Mouse (Mus musculus) embryo, embryonic 11 days (tissue): Measurements from ENCODE around the gene Ikzf2.

Experiments used
- DNase-seq: peaks from one replicate; pipeline ENCODE4 v3.0.0-alpha.2; 2015

Ikzf2 gene

GRCm38 (mm10) chr1:69506615-69507159 lies 180.4 kb downstream of the Ikzf2 start:
- no peak for DNase-seq

DNA sequence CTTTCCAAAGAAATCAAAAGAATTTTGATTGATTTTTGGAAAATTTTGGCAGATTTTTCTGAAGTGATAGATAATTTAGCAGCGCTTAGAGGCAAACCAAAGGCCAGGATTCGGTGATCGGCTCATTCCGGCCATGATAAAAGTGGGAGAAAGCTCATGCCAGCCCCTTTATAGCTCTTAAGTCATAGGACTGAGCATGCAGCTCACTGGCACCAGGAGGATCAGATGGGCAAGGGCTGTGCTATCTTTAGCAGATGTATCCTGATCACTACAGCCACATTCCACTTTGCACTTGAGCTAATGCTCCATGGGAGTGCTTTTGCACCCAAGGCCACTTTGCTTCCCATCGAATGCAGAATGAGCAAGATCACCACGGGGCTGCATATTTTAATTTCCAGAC lies 181.0 kb downstream of the Ikzf2 start:
- no peak for DNase-seq

DNA sequence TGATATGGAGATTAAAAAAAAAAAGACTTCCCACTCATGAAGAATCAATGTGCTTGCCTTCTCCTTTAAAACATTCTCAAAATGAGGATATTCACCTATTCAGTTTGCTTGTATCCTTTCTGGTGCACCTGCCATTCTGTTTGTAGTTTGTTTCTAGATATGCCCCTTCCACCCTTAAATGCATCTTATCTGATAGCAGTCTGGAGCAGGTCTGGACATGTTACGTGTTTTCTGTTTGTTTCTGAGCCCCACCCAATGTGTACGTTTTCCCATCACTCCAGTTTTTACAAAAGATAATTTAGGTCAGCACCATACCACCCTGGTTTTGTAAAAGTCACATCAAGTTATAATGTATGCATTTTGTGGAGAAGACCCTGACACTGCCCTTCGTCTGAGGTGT lies 186.7 kb downstream of the Ikzf2 start:
- no peak for DNase-seq

DNA sequence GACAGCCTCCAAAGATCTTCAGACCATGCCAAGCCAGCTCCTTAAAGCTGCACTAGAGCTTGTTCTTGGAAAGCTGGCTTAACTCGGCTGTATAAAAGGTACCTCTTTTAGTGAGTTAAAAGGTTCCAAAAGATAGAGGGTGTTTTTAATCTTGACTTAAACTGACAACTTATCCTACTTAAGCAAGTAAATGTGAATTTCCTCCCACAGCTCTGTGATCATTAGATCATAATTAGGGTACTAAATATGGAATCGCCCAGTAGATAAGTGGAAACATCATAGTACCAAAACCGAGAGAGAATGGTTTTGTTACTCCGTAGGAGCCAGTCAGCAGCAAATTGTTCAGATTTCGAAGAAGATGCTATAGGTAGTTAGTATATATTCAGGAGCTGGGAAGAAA lies 187.4 kb downstream of the Ikzf2 start:
- DNase-seq = no peak

GRCm38 (mm10) chr1:69498862-69499306 lies 188.2 kb downstream of the Ikzf2 start:
- no peak for DNase-seq

- no peak for DNase-seq
These were observed 191.0 kb downstream of the Ikzf2 start for GRCm38 (mm10) chr1:69496055-69496454.

- DNase-seq = no peak
These were observed 193.6 kb downstream of the Ikzf2 start for GRCm38 (mm10) chr1:69493309-69494047.

DNA sequence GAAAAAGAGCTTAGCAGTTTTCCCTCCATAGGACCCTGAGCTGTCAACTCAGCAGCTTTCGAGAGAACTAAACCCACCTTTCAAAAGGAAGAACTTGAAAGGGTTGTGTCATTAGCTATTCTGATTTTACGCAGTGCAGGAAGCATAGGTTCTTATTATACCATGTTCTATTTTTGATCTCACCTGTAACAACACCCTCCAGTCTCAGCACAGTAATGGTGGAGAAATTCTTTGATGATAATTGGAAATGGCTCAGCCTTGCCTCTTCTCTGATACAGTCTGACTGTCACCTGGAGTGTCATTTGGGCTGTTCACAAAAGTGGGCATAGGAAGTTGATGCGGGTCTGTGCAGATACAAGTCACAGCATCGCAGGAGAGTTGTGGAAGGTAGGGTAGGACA lies 195.0 kb downstream of the Ikzf2 start:
- no peak for DNase-seq

GRCm38 (mm10) chr1:69489026-69489425 lies 198.0 kb downstream of the Ikzf2 start:
- peak; percentile 36 for DNase-seq

- peak; percentile 39 for DNase-seq
These were observed 198.4 kb downstream of the Ikzf2 start for GRCm38 (mm10) chr1:69488625-69489024.
